Mouse (Mus musculus): ENCODE results near the gene Hist1h2ad.
"Not testable (repeated sequence)": the region's sequence is repeated elsewhere in the genome, so short reads cannot be mapped to it uniquely, and the experiment has no call there.

Hist1h2ad gene

DNA sequence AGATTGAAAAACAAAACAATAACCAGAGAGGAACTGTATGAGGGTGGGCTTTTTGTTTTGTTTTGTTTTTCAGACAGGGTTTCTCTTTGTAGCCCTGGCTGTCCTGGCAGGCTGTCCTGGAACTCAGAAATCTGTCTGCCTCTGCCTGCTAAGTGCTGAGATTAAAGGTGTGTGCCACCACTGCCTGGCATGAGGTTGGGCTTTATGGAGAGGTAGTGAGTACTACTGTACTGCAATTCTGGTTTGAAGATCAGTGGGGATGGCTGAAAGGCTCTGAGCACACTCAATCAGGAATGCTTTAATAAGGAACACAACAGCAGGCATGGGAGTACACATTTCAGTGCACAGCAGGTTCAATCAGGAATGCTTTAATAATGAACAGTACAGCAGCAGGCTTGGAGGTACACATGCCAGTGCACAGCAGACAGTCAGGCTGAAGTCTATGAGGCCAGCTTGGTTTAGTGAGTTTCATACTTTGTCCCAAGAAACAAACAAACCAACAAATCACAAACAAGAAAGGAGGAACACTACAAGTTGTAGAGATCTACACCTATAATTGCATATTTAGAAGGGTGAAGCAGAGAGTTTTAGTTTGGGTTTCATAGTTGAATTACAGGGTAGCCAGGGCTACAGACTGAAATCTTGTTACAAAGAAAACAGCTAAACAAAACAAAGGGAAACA is 9.3 kb downstream of the Hist1h2ad start:
- in situ Hi-C loops (cut with MboI, MseI) = no loop called here

DNA sequence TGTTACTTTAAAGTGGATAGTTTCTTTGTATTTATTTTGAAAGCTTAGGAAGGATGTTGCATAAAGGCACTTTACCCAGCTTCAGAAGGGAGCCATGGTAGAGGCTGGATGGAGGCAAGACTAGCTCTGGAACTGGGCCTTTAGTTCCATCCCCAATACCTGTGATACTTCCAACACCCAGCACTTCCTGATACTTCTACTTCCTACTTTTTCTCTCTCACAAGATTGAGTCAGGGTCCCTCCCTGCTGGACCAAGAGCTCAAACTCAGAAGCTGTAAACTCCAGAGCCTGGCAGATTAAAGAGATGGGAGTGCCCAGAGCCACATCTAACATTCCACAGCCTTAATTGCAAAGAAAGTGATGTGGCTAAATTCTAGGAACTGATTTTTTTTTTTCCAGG is 10.2 kb downstream of the Hist1h2ad start:
- in situ Hi-C loops (cut with MboI, MseI) = no loop called here

GRCm38 (mm10) chr13:23585029-23585441 is 10.9 kb downstream of the Hist1h2ad start:
- in situ Hi-C loops (cut with MboI, MseI) = no loop called here

DNA sequence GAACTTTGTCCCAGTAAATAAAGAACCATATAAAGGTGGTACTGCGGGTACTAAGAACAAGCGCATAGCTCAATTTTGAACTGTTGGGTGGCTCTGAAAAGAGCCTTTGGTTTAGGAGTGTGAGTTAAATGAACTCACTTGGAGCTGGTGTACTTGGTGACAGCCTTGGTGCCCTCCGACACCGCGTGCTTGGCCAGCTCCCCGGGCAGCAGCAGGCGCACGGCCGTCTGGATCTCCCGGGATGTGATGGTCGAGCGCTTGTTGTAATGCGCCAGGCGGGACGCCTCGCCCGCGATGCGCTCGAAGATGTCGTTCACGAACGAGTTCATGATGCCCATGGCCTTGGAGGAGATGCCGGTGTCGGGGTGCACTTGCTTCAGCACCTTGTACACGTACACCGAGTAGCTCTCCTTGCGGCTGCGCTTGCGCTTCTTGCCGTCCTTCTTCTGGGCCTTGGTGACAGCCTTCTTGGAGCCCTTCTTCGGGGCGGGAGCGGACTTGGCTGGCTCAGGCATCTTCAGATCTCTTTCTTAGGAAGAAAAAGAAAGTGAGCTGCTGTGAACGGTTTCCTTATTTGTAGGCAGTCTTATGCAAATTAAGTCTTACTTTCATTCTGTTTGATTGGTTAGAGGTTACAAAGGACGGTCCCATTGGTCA is 11.4 kb downstream of the Hist1h2ad start:
- in situ Hi-C loops (cut with MboI, MseI) = not testable (repeated sequence)

GRCm38 (mm10) chr13:23586099-23586939 is 12.1 kb downstream of the Hist1h2ad start:
- in situ Hi-C loops (cut with MboI, MseI) = no loop called here

GRCm38 (mm10) chr13:23586940-23587225 is 12.7 kb downstream of the Hist1h2ad start:
- in situ Hi-C loops (cut with MboI, MseI) = no loop called here

DNA sequence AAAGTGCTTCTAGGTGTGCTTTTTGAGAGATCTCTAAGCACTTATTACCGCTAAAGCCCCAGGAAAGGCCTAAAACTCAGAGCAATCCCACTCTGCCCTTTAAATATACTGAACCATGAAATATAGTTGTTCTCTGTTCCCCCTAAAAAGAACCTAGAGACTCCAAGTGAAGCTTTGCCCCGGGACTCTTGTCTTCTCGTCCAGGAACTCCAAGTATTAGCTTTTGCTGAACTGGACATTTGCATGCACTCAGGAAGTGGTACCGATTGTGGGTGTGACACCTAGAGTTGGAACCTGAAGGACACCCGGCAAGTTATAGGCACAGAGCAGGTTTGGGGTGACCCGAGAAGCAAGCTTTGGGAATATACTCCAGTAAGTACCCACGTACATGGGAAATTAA is 17.0 kb downstream of the Hist1h2ad start:
- in situ Hi-C loops (cut with MboI, MseI) = loop anchor here (5.0 kb wide), 1 partner anchor 159 kb away; no protein-coding TSS in a partner anchor

DNA sequence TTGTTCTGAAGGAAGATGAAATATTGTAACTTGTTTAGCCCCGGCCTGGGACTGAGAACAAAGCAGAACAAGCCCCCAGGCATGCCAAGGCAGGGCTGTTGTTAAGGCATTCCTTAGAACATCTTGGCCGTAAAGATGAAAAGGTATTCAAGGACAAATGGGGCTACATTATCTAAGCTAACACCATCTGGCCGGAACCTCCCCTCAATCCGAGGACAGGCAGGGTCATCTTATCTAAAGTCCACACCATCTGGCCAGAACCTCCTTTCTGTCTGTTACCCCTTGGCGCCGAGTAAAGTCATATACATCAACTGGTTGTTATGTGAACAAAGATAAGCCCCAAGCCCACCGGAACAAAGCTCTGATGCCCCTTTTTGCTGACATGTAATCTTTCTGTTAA is 17.7 kb downstream of the Hist1h2ad start:
- in situ Hi-C loops (cut with MboI, MseI) = loop anchor here (5.0 kb wide), 1 partner anchor 160 kb away; no protein-coding TSS in a partner anchor

DNA sequence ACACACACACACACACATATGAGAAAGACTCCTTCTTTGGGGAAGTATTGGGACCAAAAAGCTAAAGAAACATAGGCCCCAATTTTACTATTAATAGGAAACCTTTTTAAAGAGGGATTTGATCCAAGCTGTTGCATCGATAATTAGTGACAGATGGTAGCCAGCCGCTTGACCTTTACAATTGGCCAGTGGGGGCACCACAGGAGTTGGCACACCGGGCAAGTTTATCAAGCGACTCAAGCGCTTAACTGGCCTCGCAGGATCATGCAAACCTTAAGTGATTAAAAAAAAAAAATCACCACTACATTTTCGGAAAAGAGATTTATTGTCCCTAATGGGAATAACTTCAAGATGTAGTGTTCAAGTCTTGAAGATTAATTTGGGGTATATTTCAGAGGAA is 18.4 kb downstream of the Hist1h2ad start:
- in situ Hi-C loops (cut with MboI, MseI) = loop anchor here (5.0 kb wide), 1 partner anchor 160 kb away; no protein-coding TSS in a partner anchor

- in situ Hi-C loops (cut with MboI, MseI) = loop anchor here (5.0 kb wide), 1 partner anchor 161 kb away; no protein-coding TSS in a partner anchor
Observed at GRCm38 (mm10) chr13:23593051-23593770, 19.0 kb downstream of the Hist1h2ad start.

- in situ Hi-C loops (cut with MboI, MseI) = no loop called here
Observed at GRCm38 (mm10) chr13:23595185-23595584, 21.0 kb downstream of the Hist1h2ad start.

DNA sequence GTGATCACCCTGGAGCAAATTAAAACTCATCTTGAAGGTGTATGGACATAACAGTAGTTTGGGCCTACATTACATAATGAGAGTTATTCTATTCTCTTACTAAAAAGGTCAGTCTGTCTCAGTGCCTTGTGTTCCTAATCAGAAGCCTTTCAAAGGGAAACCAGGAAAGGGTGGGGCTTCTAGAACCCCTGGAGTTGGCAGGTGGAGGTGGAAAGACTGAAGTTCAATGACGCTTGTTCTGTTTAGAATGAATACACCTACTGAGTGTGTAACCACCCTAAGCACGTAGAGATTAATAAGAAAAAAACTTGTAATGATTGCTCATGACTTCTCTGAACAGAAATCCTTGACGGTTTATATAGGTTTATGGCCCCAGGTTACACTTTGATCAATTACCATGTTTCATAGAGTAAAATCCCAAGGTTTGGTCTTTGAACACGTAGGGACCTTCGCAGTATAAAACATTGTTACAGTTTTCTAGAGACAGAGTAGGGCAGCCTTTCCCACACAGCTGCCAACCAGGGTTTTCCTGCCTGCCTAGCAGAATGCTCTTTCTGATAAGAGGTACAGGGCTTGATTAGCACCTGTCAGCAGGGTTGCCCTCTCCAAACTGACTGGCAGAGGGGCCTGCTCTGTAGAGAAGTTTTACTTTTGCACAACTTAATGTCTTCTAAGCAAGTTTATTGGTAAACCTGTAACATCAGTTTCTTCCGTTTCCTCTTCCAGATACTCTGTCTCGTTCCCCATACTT is 21.6 kb downstream of the Hist1h2ad start:
- in situ Hi-C loops (cut with MboI, MseI) = no loop called here

DNA sequence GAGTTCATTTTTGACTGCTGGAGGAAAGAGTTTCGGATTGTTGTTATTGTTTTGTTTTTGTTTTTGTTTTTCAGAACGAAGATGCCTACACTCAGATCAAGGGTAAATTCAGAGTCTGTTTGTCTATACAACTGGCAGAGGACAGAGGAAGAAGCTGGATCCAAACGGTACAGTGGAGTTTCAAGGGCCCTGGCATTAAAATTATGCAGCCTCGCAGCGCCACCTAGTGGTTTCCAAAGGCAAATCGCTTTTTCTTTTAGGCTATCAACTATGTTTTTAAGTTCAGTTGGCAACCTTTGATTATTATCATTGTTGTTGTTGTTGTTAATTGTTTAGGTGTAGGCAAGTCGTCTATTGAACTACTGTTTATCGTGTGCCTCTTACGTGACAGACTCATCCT is 23.8 kb downstream of the Hist1h2ad start:
- in situ Hi-C loops (cut with MboI, MseI) = no loop called here

DNA sequence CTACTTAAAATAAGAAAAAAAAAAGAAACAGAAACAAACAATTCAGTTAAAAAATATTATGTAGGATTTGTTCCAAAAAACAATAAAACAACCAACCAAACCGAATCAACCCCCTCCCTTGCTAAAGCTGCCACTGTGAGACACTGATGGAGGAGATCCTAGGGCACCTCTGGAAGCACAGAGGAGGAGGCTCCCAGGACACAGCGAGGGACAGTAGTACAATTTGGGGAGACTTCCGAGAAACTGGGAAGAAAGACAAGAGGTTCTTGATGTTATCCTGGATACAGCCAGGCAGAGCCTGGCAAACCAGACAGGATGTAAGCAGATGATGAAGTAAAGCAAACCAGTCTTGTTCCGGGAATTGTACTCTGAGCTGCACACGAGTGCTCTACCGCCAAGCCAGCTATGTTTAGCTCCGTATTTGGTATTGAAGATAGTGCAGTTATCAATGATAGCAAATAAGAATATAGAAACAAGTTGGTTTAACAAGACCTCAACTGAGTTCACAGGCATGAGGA is 29.1 kb downstream of the Hist1h2ad start:
- in situ Hi-C loops (cut with MboI, MseI) = loop anchor here (10.0 kb wide), 2 partner anchors 748 to 1402 kb away; partner anchors contain the start of gene Vmn1r211

GRCm38 (mm10) chr13:23604452-23604851 is 30.3 kb downstream of the Hist1h2ad start:
- in situ Hi-C loops (cut with MboI, MseI) = loop anchor here (10.0 kb wide), 2 partner anchors 750 to 1400 kb away; partner anchors contain the start of gene Vmn1r211

- in situ Hi-C loops (cut with MboI, MseI) = loop anchor here (10.0 kb wide), 2 partner anchors 750 to 1400 kb away; partner anchors contain the start of gene Vmn1r211
Observed at GRCm38 (mm10) chr13:23605052-23605451, 30.9 kb downstream of the Hist1h2ad start.

GRCm38 (mm10) chr13:23609209-23609608 is 35.0 kb downstream of the Hist1h2ad start:
- in situ Hi-C loops (cut with MboI, MseI) = loop anchor here (10.0 kb wide), 2 partner anchors 754 to 1396 kb away; partner anchors contain the start of gene Vmn1r211

DNA sequence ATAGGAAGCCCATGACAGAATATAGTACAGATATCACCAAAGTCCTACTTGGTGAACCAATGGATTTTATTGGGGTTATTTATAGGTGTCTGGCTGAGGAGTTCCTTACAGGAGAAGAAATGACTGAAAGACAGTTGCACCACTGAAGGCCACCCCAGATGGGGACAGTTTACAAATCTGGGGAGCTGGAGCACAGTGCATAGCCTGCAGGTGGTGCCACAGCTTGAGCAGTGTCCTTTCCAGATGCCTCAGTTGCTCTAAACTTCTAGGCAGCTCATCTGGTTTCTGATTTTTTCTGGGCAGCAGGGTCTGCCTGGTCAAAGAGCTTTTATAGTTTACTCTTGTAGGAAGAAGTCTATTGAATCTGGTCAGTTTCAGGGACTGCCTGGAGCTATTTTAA is 35.7 kb downstream of the Hist1h2ad start:
- in situ Hi-C loops (cut with MboI, MseI) = loop anchor here (10.0 kb wide), 2 partner anchors 755 to 1395 kb away; partner anchors contain the start of gene Vmn1r211

DNA sequence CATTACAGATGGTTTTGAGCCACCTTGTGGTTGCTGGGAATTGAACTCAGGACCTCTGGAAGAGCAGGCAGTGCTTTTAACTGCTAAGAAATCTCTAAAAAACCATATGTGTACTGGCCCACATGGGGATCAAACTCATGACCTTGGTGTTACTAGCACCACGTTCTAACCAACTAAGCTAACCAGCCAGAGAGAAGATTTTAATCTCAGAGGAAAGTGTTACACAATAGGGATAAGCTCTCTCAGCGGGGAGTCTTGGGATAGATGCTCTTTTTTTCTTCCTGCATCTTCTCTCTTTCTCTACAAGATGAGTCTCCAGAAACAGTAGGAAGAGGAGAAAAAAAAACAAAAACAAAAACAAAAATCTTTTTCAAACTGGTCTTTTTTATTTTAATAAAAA is 36.2 kb downstream of the Hist1h2ad start:
- in situ Hi-C loops (cut with MboI, MseI) = no loop called here

- in situ Hi-C loops (cut with MboI, MseI) = no loop called here
Observed at GRCm38 (mm10) chr13:23611638-23612037, 37.5 kb downstream of the Hist1h2ad start.
